Mouse (Mus musculus) right cerebral cortex, postnatal 36 days (tissue): ENCODE data around the gene BC049762.

Experiments used
- DNase-seq, 2 experiments: peaks; one replicate each; pipeline ENCODE4 v3.0.0; 2022; ENCODE audit warnings: low spot score in 2 of 2, mixed read lengths in 1 of 2

BC049762 gene

GRCm38 (mm10) chr11:51262342-51263285, at the start of gene BC049762:
Gene BC049762, minus strand, starts transcription at chr11:51263046.
- DNase-seq = peak; percentile 97 to 98

GRCm38 (mm10) chr11:51311846-51312245, 49.0 kb upstream of the BC049762 start:
- no peak for DNase-seq

GRCm38 (mm10) chr11:51308306-51308705, 45.5 kb upstream of the BC049762 start:
- DNase-seq = no peak

- DNase-seq = peak in 1 of 2 experiments; percentile 12
Measured at GRCm38 (mm10) chr11:51303981-51304553, 41.2 kb upstream of the BC049762 start.

- no peak for DNase-seq
Measured at GRCm38 (mm10) chr11:51302396-51302795, 39.5 kb upstream of the BC049762 start.

- no peak for DNase-seq
Measured at GRCm38 (mm10) chr11:51298691-51299090, 35.8 kb upstream of the BC049762 start.

GRCm38 (mm10) chr11:51295742-51296141, 32.9 kb upstream of the BC049762 start:
- DNase-seq = no peak

GRCm38 (mm10) chr11:51293956-51294530, 31.2 kb upstream of the BC049762 start:
- DNase-seq = no peak

GRCm38 (mm10) chr11:51290066-51290955, 27.5 kb upstream of the BC049762 start:
- no peak for DNase-seq

GRCm38 (mm10) chr11:51289564-51290041, 26.8 kb upstream of the BC049762 start, which contains the start of gene Col23a1:
Gene Col23a1, plus strand, starts transcription at chr11:51289920.
- DNase-seq = peak in 1 of 2 experiments; percentile 32

- DNase-seq = no peak
Measured at GRCm38 (mm10) chr11:51274418-51274817, 11.6 kb upstream of the BC049762 start.

GRCm38 (mm10) chr11:51265326-51265725, 2.5 kb upstream of the BC049762 start:
- no peak for DNase-seq

- no peak for DNase-seq
Measured at GRCm38 (mm10) chr11:51264352-51264751, 1.5 kb upstream of the BC049762 start.

GRCm38 (mm10) chr11:51263286-51263831, 513 bp upstream of the BC049762 start:
- peak in 1 of 2 experiments; percentile 40 for DNase-seq

- DNase-seq = no peak
Measured at GRCm38 (mm10) chr11:51261680-51262219, 1.1 kb downstream of the BC049762 start, which contains the start of gene Clk4. Gene Clk4, plus strand, starts transcription at chr11:51261730.

GRCm38 (mm10) chr11:51257006-51257405, 5.8 kb downstream of the BC049762 start:
- no peak for DNase-seq

- no peak for DNase-seq
Measured at GRCm38 (mm10) chr11:51242897-51243296, 19.9 kb downstream of the BC049762 start.

GRCm38 (mm10) chr11:51234626-51235025, 28.2 kb downstream of the BC049762 start:
- DNase-seq = no peak

- peak; percentile 62 to 75 for DNase-seq
Measured at GRCm38 (mm10) chr11:51227104-51227503, 35.7 kb downstream of the BC049762 start.

GRCm38 (mm10) chr11:51220308-51220707, 42.5 kb downstream of the BC049762 start, which contains the start of gene Gm12569:
Gene Gm12569, plus strand, starts transcription at chr11:51220473.
- DNase-seq = no peak
